Mouse (Mus musculus) intestine, postnatal 0 days (tissue): Measurements from ENCODE around the gene Galnt5. TPM values are rescaled to one million over a fixed set of nuclear protein-coding genes. Genes with fewer than 3 reads are reported as not detected.

Experiments
- ATAC-seq: fragments of 200-750 bp; cut with Nextera tagmentation; 2 replicates; pipeline ENCODE4 v1.8.0; 2017; ENCODE audit warnings: mild to moderate bottlenecking, moderate TSS enrichment, moderate library complexity
- H3K27ac ChIP-seq: fragments of 300-500 bp; sonication (generic); 2 replicates; pipeline ENCODE4 v1.5.1; 2014; ENCODE audit warnings: mild to moderate bottlenecking, low read depth, low read length, moderate library complexity
- H3K27me3 ChIP-seq: fragments of 300-500 bp; sonication (generic); replicated peaks from 2 replicates; pipeline ENCODE4 v1.6.1; 2014; ENCODE audit warnings: low read length, mixed read lengths; ENCODE audit not compliant: control insufficient read depth, insufficient read depth
- H3K36me3 ChIP-seq: fragments of 300-500 bp; sonication (generic); 2 replicates; pipeline ENCODE4 v1.6.1; 2014; ENCODE audit warnings: mild to moderate bottlenecking, moderate library complexity; ENCODE audit not compliant: control insufficient read depth, insufficient read depth
- H3K4me1 ChIP-seq: fragments of 300-500 bp; sonication (generic); replicated peaks from 2 replicates; pipeline ENCODE4 v1.6.1; 2014; ENCODE audit warnings: antibody characterized with exemption, low read length, mixed read lengths; ENCODE audit not compliant: control insufficient read depth, insufficient read depth
- H3K4me2 ChIP-seq: fragments of 300-500 bp; sonication (generic); replicated peaks from 2 replicates; pipeline ENCODE4 v1.6.1; 2014; ENCODE audit warnings: low read depth, mild to moderate bottlenecking, moderate library complexity
- H3K4me3 ChIP-seq: fragments of 300-500 bp; sonication (generic); 2 replicates; pipeline ENCODE4 v1.5.1; 2014; ENCODE audit warnings: low read depth, low read length
- H3K9ac ChIP-seq: fragments of 300-500 bp; sonication (generic); 2 replicates; pipeline ENCODE4 v1.6.1; 2014; ENCODE audit warnings: mild to moderate bottlenecking, low read depth, low read length
- H3K9me3 ChIP-seq: fragments of 300-500 bp; sonication (generic); 2 replicates; pipeline ENCODE4 v1.6.1; 2016; ENCODE audit warnings: mixed run types; ENCODE audit not compliant: control insufficient read depth
- CTCF ChIP-seq: sonication (generic); IDR thresholded peaks from 2 replicates; pipeline ENCODE4 v1.5.1; 2016; ENCODE audit warnings: low read depth, mild to moderate bottlenecking, control low read depth, antibody characterized with exemption, moderate library complexity
- whole genome bisulfite sequencing: fragments of 180-500 bp; shearing (Covaris S2); extraction: QIAGEN DNeasy Blood & Tissue Kit; methylation state at CpG from one replicate; pipeline ENCODE4 v1.1.7; 2014; 5-methylcytosine and 5-hydroxymethylcytosine counted together
- polyA plus RNA-seq: library from polyadenylated mRNA; unstranded; fragments of >200 nt; fragmentation: Nextera tagmentation; extraction: Ambion mirVana; gene quantifications from 2 replicates; pipeline ENCODE4 v1.2.1, GENCODE M21; 2015

Gene Galnt5
- polyA plus RNA-seq, 1 experiment from 2014 or later, result 1.5 TPM

GRCm38 (mm10) chr2:58041867-58042266, 44.2 kb downstream of the Galnt5 start:
- H3K4me2 ChIP-seq, result no peak overlapping the region
- H3K27me3 ChIP-seq, result no peaks in the 10 kb centered on the region
- no peak overlapping the region for H3K4me3 ChIP-seq
- no peak overlapping the region for H3K27ac ChIP-seq
- H3K9me3 ChIP-seq, result no peaks in the 10 kb centered on the region
- no peak for ATAC-seq
- no peak overlapping the region for H3K9ac ChIP-seq
- WGBS, result 61% methylated on average over 7 of the region's 7 CpGs
- no peaks in the 10 kb centered on the region for H3K36me3 ChIP-seq
- H3K4me1 ChIP-seq, result no peaks in the 10 kb centered on the region
- no peak for TF ChIP-seq CTCF

- H3K9me3 ChIP-seq, result no peaks in the 10 kb centered on the region
- WGBS, result 41% methylated on average over 7 of the region's 7 CpGs
- no peak for ATAC-seq
- H3K4me1 ChIP-seq, result no peaks in the 10 kb centered on the region
- no peak within 1 kb of the TSS for H3K4me3 ChIP-seq
- no peak for TF ChIP-seq CTCF
- no peaks in the 10 kb centered on the region for H3K27me3 ChIP-seq
- H3K36me3 ChIP-seq, result no peaks in the 10 kb centered on the region
- no peak within 1 kb of the TSS for H3K4me2 ChIP-seq
- no peak within 1 kb of the TSS for H3K9ac ChIP-seq
- H3K27ac ChIP-seq, result no peak within 1 kb of the TSS
Measured at GRCm38 (mm10) chr2:58052821-58053581, 55.3 kb downstream of the Galnt5 start, which contains the start of gene Ermn. TSS of gene Ermn (minus strand) at chr2:58052864.

- Histone ChIP-seq H3K4me2 (no peak overlapping the region), H3K36me3 (no peaks in the 10 kb centered on the region), H3K9ac (no peak overlapping the region), H3K4me1 (no peaks in the 10 kb centered on the region), H3K9me3 (no peaks in the 10 kb centered on the region), H3K27ac (no peak overlapping the region), H3K27me3 (no peaks in the 10 kb centered on the region), H3K4me3 (no peak overlapping the region)
- ATAC-seq, result no peak
- TF ChIP-seq CTCF, result peak; percentile 95
Measured at GRCm38 (mm10) chr2:58055383-58055782, 57.7 kb downstream of the Galnt5 start.

GRCm38 (mm10) chr2:58079849-58080248, 82.2 kb downstream of the Galnt5 start:
- H3K27ac ChIP-seq, result no peak overlapping the region
- no peaks in the 10 kb centered on the region for H3K4me1 ChIP-seq
- no peak overlapping the region for H3K9ac ChIP-seq
- H3K36me3 ChIP-seq, result no peaks in the 10 kb centered on the region
- H3K4me3 ChIP-seq, result no peak overlapping the region
- no peak for TF ChIP-seq CTCF
- 69% methylated on average over 1 of the region's 1 CpGs for WGBS
- no peak for ATAC-seq
- no peaks in the 10 kb centered on the region for H3K27me3 ChIP-seq
- H3K9me3 ChIP-seq, result no peaks in the 10 kb centered on the region
- H3K4me2 ChIP-seq, result no peak overlapping the region

GRCm38 (mm10) chr2:58086420-58086819, 88.7 kb downstream of the Galnt5 start:
- TF ChIP-seq CTCF, result no peak
- Histone ChIP-seq H3K9me3 (no peaks in the 10 kb centered on the region), H3K27ac (no peak overlapping the region), H3K36me3 (no peaks in the 10 kb centered on the region), H3K27me3 (no peaks in the 10 kb centered on the region), H3K4me2 (no peak overlapping the region), H3K4me3 (no peak overlapping the region), H3K4me1 (no peaks in the 10 kb centered on the region), H3K9ac (no peak overlapping the region)
- 86% methylated on average over 1 of the region's 1 CpGs for WGBS
- ATAC-seq, result no peak

- no peak for TF ChIP-seq CTCF
- no peaks in the 10 kb centered on the region for H3K9me3 ChIP-seq
- H3K27ac ChIP-seq, result no peak overlapping the region
- H3K27me3 ChIP-seq, result no peaks in the 10 kb centered on the region
- H3K4me3 ChIP-seq, result no peak overlapping the region
- no peaks in the 10 kb centered on the region for H3K36me3 ChIP-seq
- H3K9ac ChIP-seq, result no peak overlapping the region
- WGBS, result 77% methylated on average over 1 of the region's 1 CpGs
- ATAC-seq, result no peak
- no peaks in the 10 kb centered on the region for H3K4me1 ChIP-seq
- no peak overlapping the region for H3K4me2 ChIP-seq
Measured at GRCm38 (mm10) chr2:58094818-58095217, 97.1 kb downstream of the Galnt5 start.

Other genes starting within 250 kb of the Galnt5 start
- gene Ermn, start 55.0 kb downstream of the Galnt5 start, polyA plus RNA-seq, result 0.04 and 0.07 TPM in 2 replicates
- 0.98 and 1.0 TPM in 2 replicates for gene Cytip, start 197.6 kb downstream of the Galnt5 start, polyA plus RNA-seq